Mouse (Mus musculus) cerebellum, adult 18-20 months (tissue): Measurements from ENCODE around the gene Clmp.
"Not testable (repeated sequence)": the region's sequence is repeated elsewhere in the genome, so short reads cannot be mapped to it uniquely, and the experiment has no call there.

Experiments used
- DNase-seq, 2 experiments: peaks; one replicate each; pipeline ENCODE4 v3.0.0; 2021

Gene Clmp

DNA sequence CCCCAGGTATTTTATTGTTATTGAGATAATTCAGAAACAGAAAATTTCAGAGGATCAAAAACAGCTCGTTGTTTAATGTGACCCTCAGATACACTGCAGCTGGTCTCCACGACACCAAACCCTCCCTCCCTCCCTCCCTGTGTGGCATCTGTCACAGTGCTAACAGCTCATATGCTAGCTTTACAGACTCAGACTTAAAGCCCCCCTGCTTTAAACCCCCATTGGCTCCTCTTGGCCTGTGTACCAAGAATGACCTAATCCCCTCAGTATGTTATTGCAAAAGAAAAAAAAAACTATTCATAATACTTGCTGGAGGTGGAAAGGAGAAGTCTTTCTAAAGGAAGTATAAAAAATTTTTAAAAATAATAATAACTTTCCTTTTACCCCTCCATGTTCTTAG is 46.5 kb downstream of the Clmp start:
- no peak for DNase-seq

- no peak for DNase-seq
These were observed 51.4 kb downstream of the Clmp start for GRCm38 (mm10) chr9:40737117-40737516.

DNA sequence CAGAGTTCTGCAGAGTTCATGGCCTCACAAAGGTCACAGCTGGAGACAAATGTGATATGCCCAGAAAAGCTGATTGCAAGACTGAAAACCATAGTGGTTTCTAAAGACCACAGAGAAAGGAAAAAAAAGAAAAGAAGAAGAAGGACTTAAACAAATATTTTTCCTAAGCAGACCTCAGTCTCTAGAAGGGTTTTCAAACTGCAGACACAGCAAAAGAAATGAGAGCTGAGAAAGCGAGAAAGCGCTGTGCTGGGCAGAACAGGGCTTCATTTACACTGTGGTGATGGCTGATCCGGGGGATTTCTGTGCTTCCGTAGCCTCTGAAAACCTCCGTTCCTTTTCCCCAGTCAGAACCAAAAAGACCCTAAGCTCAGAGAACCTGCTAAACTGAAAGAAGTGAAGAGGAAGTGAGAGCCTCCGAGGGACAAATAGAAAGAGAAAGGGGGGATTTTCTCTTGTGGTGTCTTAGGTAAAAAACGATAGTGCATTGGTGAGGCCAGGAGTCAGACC is 57.8 kb downstream of the Clmp start:
- DNase-seq, result no peak

- DNase-seq, result no peak
These were observed 58.5 kb downstream of the Clmp start for GRCm38 (mm10) chr9:40744233-40744632.

- no peak for DNase-seq
These were observed 61.0 kb downstream of the Clmp start for GRCm38 (mm10) chr9:40746796-40747195.

GRCm38 (mm10) chr9:40747249-40747648 is 61.5 kb downstream of the Clmp start:
- no peak for DNase-seq

GRCm38 (mm10) chr9:40749832-40750620 is 64.3 kb downstream of the Clmp start:
- DNase-seq, result peak; percentile 40 to 54

GRCm38 (mm10) chr9:40751749-40752148 is 66.0 kb downstream of the Clmp start:
- DNase-seq, result no peak

DNA sequence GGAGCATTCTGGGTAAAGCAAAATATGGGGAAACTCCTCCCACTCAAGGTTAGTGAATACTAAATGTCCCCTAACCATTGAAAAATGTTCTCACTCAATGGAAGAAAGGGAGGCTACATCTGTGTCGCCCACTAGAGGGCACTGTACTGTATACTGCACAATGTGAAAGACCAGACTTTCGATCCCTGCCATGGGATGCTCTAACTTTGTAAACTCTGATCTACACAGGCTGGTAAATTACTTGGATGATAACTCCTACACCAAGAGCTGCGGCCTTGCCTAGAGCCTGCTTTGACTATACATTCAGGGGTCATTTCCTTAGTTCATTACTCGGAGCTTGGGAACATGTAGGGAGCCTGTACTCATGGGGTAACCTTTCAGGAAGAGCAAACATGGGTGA is 70.6 kb downstream of the Clmp start:
- DNase-seq, result peak; percentile 67

GRCm38 (mm10) chr9:40757105-40757626 is 71.4 kb downstream of the Clmp start:
- peak; percentile 77 to 83 for DNase-seq

DNA sequence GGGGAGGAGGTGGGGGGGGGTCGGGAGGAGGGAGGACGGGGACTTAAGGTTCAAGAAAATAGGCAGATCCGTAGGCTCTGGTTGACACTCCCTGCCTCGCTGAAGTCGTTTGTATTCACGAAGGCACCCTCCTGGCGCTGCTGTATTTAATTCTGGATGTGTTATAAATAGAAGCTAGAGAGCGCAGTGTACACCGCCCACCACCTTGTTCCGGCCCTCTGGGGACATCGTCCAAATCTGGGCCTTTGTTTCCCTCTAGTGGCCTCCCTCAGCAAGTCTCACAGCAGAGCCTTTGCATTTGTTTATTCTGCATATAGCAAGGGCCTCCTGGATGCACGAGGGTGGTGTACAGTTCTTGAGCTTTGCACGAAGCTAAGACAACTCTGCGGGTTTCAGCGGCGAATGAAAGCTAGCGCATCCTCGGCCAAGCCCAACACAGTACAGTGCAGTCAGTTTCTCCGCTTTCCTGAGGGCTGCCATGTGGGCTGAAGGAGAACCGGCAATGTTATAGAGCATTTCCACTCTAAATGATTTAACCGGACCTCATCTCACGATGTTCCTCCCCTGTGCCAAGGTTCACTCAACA is 72.0 kb downstream of the Clmp start:
- DNase-seq, result peak; percentile 82 to 88

DNA sequence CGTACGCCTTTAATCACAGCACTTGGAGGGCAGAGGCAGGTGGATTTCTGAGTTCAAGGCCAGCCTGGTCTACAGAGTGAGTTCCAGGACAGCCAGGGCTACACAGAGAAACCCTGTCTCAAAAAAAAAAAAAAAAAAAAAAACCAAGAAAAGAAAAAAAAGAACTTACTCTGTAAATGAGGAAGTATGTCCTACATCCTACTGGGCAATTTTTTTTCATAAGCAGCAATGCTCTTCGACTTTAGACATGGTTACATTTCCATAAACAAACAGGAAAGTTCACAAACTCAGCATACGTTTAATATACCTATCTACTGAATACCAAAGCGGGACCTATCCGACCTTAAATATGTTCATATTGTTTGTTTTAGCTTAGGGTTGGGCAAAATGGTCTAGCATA is 76.6 kb downstream of the Clmp start:
- DNase-seq, result no peak

GRCm38 (mm10) chr9:40764887-40765580 is 79.3 kb downstream of the Clmp start:
- no peak for DNase-seq

DNA sequence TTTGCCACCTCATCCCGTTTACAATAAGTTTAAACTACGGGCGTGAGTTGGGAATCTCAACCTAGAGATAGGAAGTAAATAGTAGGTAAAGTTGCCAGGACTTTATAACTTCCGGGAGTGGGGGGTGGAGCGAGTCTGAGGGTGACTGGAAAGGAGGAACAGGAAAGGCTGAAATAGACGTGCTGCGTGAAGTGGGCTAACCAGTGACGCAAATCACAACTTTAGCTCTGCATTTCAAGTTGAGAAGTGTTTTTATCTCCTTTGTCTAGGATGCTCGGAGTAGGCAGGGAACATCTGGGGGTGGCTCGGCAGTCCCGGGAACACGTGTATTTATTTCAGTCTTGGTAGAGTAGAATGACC is 79.8 kb downstream of the Clmp start:
- DNase-seq, result no peak

- no peak for DNase-seq
These were observed 80.4 kb downstream of the Clmp start for GRCm38 (mm10) chr9:40766058-40766605.

GRCm38 (mm10) chr9:40767946-40768345 is 82.2 kb downstream of the Clmp start:
- DNase-seq, result no peak

DNA sequence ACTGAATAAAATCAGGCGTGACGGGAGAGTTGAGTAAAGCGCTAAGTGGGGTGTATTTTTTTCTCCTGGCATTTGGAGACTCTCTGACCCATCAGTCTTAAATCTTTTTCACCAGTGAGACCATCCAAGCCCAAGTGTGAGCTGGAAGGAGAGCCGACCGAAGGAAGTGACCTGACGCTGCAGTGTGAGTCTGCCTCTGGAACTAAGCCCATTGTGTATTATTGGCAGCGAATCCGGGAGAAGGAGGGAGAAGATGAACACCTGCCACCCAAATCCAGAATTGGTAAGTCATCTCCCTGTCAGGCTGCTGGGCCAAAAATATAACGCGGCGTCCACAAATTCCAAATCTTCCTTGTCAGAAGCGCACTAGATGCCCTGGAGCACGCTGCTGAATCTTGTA is 86.5 kb downstream of the Clmp start:
- peak; percentile 84 to 89 for DNase-seq

- DNase-seq, result not testable (repeated sequence)
These were observed 87.4 kb downstream of the Clmp start for GRCm38 (mm10) chr9:40773142-40773541.

GRCm38 (mm10) chr9:40773869-40774268 is 88.1 kb downstream of the Clmp start:
- DNase-seq, result no peak

- no peak for DNase-seq
These were observed 90.3 kb downstream of the Clmp start for GRCm38 (mm10) chr9:40776044-40776443.

DNA sequence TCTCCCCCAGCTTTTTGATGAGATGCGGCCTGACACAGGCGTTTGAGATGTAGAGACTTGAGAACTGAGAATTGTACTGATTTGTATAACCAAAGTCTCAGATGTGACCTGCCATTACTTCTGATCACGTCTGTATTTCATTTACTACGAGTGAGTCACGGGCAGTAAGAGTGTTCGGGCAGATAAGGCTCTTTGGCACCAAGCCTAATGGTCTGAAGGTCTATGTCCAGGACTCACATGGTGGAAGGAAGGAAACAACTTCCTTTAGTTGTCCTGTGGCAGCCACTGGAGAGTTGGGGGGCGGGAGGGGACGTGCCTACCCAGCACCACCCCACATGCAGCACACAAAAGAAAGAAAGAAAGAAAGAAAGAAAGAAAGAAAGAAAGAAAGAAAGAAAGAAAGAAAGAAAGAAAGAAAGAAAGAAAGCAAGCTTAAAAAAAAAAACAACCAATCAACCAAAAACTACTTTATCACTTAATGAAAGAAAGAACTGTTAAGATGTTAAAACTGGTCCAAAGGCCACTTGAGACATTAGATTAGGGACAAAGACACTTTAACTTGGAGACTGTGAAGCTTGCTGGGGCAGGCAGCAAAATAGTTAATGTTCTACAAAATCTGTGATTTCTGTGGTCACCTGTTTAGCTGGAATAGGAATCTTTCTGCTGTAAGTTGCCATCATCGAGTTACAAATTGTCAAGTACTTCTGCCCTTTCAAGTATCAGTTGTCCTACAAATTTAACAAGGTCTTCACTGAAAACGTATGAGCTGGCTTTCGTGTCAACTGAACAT is 90.9 kb downstream of the Clmp start:
- no peak for DNase-seq

DNA sequence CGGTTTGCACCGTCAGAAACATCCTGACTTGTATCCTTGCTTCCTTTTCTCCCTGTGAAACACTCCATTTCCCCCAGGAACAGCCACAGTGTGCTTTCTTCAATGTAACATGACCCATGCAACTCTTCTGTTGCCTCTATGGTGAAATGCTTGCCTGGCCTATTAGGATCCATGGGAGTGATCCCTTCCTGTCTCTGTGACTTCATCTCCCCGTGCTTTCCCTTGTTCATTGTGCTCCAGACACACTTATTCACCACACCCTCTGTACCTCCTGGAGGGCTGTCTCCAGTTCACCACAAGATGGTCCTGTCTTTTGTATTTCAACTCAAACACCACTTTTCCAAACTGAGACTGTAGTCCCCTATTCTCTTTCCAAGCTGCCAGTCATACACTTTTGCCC is 94.3 kb downstream of the Clmp start:
- no peak for DNase-seq
